Mouse (Mus musculus): ENCODE measurements around the gene 4930505A04Rik.
"Not testable (repeated sequence)": the region's sequence is repeated elsewhere in the genome, so short reads cannot be mapped to it uniquely, and the experiment has no call there.

4930505A04Rik gene

GRCm38 (mm10) chr11:30471751-30472593, at the start of gene 4930505A04Rik:
Gene 4930505A04Rik, minus strand, starts transcription at chr11:30471827.
- no peak for DNase-seq

- DNase-seq: no peak
These were observed 45.5 kb upstream of the 4930505A04Rik start for GRCm38 (mm10) chr11:30517133-30517532.

DNA sequence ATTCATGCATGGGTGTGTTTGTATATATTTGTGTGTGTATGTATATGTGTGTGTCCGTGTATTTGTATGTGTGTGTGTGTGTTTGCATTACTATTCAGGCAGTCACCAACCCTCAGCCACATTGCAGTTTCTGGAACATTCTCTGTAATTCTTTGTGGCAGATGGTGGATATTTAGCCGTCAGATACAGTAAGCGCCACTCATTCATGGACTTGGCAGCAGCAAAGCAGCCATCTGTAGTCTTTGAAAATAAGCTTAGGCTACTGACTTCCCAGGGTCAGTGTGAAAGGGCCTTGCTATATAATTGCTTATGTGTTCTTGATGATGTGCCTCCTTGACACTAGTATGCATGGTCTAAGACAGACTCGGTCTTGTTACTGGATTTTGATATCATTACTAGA, 36.6 kb upstream of the 4930505A04Rik start:
- no peak for DNase-seq

- no peak for DNase-seq
These were observed 27.2 kb upstream of the 4930505A04Rik start for GRCm38 (mm10) chr11:30498738-30499355.

DNA sequence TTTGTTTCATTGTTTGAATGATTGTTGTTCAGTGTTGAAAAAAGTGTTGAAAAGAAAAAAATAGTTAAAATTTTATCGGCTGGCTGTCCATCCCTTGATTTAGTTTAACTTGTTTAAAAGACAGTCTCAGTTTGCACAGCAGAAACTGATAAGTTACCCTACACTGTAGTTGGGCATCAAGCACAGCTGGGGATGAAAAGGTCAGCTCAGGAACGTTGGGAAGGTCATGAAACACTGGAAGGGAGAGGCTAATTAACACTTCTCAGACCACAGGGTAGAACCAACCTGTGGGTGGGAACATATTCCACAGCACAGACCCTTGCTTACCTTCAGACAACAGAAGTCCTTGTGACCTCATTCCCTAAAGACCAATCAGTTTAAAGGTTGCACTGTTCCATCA, 25.5 kb upstream of the 4930505A04Rik start:
- DNase-seq: no peak

DNA sequence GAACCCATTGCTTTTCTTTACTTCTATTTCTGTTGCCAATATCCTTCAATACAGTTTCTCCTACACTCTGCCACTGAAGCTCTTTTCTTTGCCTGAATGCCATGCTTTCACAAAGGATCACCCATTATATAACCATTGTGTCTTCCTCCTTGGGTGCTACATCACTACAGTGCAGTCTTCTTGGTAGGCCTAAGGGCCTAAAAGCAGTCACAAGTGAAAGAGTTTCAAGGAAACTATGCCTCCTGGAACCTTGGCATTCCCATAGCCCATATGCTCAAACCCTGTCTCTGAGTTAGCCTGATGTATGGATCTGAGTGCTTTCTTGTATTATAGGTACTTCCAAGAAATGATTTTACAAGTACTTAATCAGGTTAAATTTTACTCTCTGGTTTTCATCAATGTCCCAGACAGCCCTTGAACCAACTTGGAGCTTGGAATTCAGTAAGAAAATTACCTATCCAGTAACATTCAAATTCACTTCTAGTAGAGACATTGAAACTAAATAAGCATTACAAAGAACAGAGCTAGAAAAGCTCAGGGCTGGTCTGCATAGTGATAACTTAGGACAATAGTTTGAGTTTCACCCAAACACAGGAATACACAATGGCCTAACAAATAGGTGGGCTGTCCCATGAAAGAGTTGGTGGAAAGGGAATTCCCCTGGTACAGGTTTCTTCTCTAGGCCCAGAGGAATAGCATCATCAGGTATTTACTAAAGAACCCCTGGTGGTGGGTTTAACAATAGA, 20.1 kb upstream of the 4930505A04Rik start:
- no peak for DNase-seq

- DNase-seq: no peak
These were observed 16.6 kb upstream of the 4930505A04Rik start for GRCm38 (mm10) chr11:30488183-30488582.

DNA sequence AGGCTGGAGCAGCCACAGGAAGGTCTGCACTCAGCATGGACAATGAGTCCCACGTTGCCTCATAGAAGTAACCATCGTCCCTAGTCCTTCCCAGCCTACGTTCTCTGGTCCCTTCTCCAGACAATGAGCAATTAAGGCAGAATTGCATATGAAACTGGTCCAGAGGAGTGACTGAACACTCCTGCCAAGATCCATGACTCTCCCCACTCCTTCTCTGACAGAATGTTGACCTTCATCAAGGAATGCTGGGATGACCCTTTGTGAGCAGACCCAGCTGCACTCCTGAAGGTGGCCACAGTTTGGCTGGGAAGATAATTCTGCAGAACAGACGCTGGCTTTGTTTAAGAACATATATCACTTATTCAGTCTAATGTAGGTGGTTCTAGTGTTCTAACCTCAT, 11.7 kb upstream of the 4930505A04Rik start:
- no peak for DNase-seq

- no peak for DNase-seq
These were observed 440 bp downstream of the 4930505A04Rik start for GRCm38 (mm10) chr11:30471187-30471586.

- no peak for DNase-seq
These were observed 17.3 kb downstream of the 4930505A04Rik start for GRCm38 (mm10) chr11:30454331-30454730.

DNA sequence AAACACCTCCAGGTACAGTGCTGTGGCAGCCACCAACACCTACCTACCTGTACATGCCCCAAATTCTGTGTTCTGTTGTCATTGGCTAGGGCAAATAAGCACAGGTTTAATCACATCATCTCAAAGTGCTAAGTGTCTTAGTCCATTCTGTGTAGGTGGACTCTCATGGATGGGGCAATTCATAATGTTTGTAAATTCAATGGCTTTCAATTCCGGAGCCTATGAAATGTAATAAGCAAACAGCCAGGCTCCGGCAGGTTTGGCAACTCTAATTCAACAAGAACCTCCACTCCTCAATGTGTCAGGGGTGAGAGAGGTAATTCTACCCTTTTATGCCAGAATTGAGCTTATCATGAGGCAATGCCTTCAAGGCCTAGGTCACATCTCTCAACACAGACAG, 23.5 kb downstream of the 4930505A04Rik start:
- no peak for DNase-seq

DNA sequence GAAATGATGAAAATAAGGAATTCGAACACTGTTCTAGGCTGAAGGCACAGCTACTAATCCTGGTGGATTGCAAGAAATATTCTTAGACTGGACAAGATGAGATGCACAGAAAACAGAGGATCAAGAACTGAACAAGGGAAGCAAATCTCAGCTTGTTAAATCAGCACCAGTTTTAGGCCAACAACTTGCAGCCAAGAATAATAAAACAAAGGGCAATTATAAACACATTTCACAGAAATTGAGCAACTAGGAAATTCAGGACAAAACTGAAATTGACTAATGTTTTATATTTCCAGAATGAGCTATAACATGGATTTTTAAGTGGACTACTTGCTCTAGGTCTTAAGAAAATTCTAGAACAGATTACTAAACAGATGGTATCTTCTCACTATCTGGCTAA, 24.1 kb downstream of the 4930505A04Rik start:
- no peak for DNase-seq

DNA sequence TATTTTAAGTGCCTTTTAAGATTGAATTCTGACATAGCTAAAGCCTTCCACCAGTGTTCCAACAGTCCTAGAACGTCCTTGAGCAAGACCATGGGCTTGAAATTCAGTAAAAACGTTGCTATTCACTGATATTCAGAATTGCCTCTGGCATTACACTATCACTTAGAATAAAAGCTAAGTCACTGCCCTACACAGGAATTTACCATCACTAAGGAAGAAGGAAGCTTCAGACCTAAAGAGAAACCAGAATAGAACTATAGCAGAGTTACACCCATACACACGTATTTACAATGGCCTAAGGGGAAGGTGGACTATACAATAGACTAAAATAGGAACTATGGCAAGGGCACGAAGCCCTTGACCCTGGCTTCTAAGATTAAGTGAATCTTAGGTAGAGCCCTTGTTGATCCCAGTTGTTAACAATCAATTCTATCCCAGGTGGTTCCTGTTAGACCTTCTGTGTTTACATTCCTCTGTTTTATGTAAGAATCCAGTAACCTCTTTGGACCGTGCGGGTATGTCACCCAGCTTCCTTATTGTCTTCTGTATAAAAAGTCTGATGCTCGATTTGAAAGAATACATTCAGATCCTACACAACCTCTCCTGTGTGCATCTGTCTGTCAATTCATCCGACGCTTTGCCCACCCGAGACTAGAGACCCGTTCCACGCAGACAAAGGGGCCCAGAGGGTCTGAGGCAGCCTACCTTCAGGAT, 27.3 kb downstream of the 4930505A04Rik start:
- not testable (repeated sequence) for DNase-seq

GRCm38 (mm10) chr11:30443746-30444145, 27.9 kb downstream of the 4930505A04Rik start:
- DNase-seq: no peak

- no peak for DNase-seq
These were observed 38.2 kb downstream of the 4930505A04Rik start for GRCm38 (mm10) chr11:30433256-30433950.

DNA sequence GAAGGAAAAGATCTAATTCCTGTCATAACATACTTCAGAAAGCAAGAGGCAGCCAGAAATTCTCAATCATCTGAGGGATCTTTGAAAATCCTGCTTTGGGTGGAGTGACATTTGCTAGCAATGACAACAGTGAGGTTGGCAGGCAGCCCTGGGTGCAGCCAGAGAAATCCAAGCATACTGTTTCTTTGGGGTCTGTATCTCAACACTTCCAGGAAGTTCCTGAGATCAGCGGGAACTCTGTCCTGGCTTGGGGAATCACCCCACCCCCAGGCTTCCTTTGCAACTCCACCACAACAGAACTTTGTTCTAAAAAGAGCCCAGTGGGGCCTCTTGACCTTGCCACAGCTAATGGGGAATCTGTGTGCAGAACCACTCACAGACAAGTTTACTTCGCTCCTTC, 66.0 kb downstream of the 4930505A04Rik start:
- DNase-seq: no peak

DNA sequence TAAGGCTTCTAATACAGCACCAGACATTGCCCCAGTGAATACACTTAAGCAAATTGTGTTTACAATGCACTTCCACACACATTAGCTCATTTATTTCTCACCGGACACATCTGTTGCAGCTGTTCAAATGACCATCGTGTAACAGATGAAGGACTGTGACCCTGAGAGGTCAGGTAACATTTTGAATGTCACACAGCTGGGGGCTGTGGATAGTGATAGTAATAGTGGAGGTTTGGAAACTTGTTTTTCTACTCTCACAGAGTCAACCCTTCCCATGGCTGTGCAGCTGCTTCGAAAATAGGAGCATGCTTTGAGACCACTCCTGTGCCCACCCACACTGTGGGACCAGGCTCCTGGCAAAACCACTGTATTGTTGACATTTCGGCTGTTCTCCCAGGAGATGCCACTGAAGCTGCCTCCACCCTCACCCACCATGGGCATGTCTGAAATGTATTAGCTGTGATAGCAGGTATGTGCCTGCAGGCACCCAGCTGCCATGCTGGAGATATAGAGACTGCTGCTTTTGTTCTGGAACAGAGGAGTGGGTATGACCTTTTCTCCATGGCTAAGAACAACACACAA, 66.9 kb downstream of the 4930505A04Rik start:
- DNase-seq: no peak

DNA sequence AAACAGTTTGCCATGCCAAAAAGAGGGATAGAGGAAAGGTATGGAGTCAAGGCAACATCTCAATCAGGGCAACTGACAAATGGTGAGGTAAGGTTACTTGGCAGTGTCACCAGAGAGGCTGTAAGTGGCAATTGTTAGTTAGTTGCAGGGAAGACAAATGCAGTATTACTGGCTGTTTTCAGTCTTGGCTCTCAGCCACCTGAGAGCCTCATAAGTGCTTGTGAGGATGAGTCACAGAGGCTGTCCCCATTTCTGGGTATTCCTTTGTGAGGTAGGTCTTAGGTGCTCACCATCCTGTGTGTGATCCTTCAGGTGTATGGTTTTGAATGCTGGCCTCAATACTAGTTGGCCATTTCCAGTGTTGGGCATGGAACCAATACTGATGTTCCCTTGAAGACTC, 77.3 kb downstream of the 4930505A04Rik start:
- no peak for DNase-seq

DNA sequence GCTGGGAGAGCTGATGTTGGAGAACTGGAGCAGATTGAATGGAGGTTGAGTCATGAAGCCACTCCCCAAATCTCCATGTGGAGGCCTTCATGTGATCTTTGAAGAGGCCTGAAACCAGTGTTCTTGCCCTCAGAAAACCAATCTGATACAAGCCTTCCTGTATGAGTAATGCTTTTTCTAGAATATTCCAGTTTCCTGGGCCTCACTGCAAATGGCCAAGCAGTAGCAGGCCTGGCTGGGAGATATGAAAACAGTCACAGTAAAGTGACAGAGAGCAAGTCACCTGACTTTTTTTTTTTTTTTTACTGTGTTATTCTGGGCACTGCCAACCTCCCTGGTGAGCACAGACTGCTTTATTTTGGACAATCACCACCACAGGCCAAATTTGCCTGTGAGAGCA, 88.6 kb downstream of the 4930505A04Rik start:
- DNase-seq: no peak

Data from thymus, postnatal 25 days (tissue).